Mouse (Mus musculus) embryonic facial prominence, embryonic 13.5 days (tissue): ENCODE data around the gene Armh3. TPM values are rescaled to one million over a fixed set of nuclear protein-coding genes. Genes with fewer than 3 reads are reported as not detected.

Experiments used
- ATAC-seq: fragments of 200-750 bp; cut with Nextera tagmentation; 2 replicates; pipeline ENCODE4 v1.8.0; 2017; ENCODE audit warnings: low read depth; ENCODE audit not compliant: insufficient number of reproducible peaks, insufficient read depth, low FRiP score, low TSS enrichment
- H3K27ac ChIP-seq: fragments of 300-500 bp; sonication (generic); 2 replicates; pipeline ENCODE4 v1.5.1; 2015; ENCODE audit warnings: moderate library complexity, mild to moderate bottlenecking, inconsistent platforms
- H3K27me3 ChIP-seq: fragments of 300-500 bp; sonication (generic); 2 replicates; pipeline ENCODE4 v1.6.1; 2015; ENCODE audit warnings: mild to moderate bottlenecking, inconsistent platforms
- H3K36me3 ChIP-seq: fragments of 300-500 bp; sonication (generic); 2 replicates; pipeline ENCODE4 v1.6.1; 2015; ENCODE audit warnings: mild to moderate bottlenecking, inconsistent platforms
- H3K4me1 ChIP-seq: fragments of 300-500 bp; sonication (generic); 2 replicates; pipeline ENCODE4 v1.6.1; 2015; ENCODE audit warnings: inconsistent platforms
- H3K4me2 ChIP-seq: fragments of 300-500 bp; sonication (generic); 2 replicates; pipeline ENCODE4 v1.6.1; 2015; ENCODE audit warnings: moderate library complexity, mild to moderate bottlenecking, inconsistent platforms
- H3K4me3 ChIP-seq: fragments of 300-500 bp; sonication (generic); 2 replicates; pipeline ENCODE4 v1.5.1; 2015; ENCODE audit warnings: mild to moderate bottlenecking, inconsistent platforms
- H3K9ac ChIP-seq: fragments of 300-500 bp; sonication (generic); 2 replicates; pipeline ENCODE4 v1.6.1; 2015; ENCODE audit warnings: mild to moderate bottlenecking, inconsistent platforms
- H3K9me3 ChIP-seq: fragments of 300-500 bp; sonication (generic); 2 replicates; pipeline ENCODE4 v1.6.1; 2016; ENCODE audit warnings: inconsistent platforms
- WGBS: fragments of 180-500 bp; shearing (Covaris S2); methylation state at CpG from one replicate; pipeline ENCODE4 v1.1.7; 2015; ENCODE audit warnings: mixed read lengths; 5-methylcytosine and 5-hydroxymethylcytosine counted together
- polyA plus RNA-seq: library from polyadenylated mRNA; unstranded; fragments of >200 nt; fragmentation: Nextera tagmentation; extraction: Ambion mirVana; gene quantifications from 2 replicates; pipeline ENCODE4 v1.2.1, GENCODE M21; 2015

The Armh3 gene
- polyA plus RNA-seq: 22.3 TPM in 2 replicates

DNA sequence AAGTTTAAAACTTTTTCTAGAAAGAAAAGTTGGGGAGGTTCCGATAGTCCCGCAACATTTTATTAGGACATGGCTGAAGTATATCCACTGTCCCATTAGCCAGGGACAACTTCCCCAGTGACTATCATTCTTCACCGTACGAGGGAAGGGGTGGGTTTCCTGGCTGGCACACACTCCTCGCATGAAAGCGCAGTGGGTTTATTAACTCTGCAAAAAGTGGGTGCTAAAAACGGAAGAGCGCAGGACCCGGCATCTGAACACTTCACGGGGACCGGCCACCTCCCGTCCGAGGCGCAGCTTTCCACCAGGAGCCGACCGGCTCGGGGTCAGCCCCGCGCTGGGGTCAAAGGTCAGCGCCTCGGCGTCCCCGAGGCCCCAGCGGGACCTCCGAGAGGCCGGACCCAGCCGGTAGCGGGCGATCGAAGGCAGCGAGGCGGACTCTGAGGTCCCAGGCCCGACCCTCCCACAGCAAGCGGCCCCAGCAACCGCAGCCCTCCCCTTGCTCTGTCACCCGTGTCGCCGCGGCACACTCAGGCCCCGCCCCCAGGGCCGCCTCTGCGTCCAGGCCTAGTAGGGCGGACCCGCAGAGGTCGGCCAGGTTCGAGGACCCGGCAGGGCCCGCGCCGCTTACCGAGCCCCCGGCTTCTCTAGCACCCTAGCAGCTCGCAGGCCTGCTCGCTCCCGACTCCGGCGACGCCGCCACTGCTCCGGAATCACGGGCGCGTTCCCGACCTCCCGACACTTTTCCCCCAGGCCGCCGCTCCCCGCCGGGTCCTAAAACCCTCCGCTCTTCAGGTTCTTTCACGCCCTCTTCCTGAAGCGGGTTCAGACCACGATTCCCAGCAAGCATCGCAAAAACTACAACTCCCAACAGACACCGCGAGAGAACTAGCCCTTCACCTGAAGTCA is at the start of gene Armh3:
TSS of gene Armh3 (minus strand) at position 704 of the 909 bp plus-strand sequence.
- 1% methylated on average over 68 of the region's 76 CpGs for WGBS

GRCm38 (mm10) chr19:46047426-46047825 is 49.1 kb upstream of the Armh3 start:
- Histone ChIP-seq H3K4me2 (no peak overlapping the region), H3K27ac (no peak overlapping the region), H3K9ac (no peak overlapping the region), H3K4me3 (no peak overlapping the region), H3K27me3 (no peaks in the 10 kb centered on the region), H3K9me3 (no peaks in the 10 kb centered on the region), H3K36me3 (no peaks in the 10 kb centered on the region), H3K4me1 (peaks cover 36% of the 10 kb centered on the region)
- WGBS: 20% methylated on average over 2 of the region's 2 CpGs
- ATAC-seq: no peak

More for the DNA sequence above, at the start of gene Armh3:
- peak; percentile 92 for ATAC-seq
- peaks cover 14% of the 10 kb centered on the region for H3K4me1 ChIP-seq
- peak within 1 kb of the TSS; percentile 95 for H3K27ac ChIP-seq
- H3K27me3 ChIP-seq: no peaks in the 10 kb centered on the region
- peak within 1 kb of the TSS; percentile 66 for H3K4me2 ChIP-seq
- H3K9me3 ChIP-seq: peaks cover 3% of the 10 kb centered on the region; the same call in 1 of the 2 replicates
- H3K4me3 ChIP-seq: peak within 1 kb of the TSS; percentile 89
- H3K36me3 ChIP-seq: peaks cover 15% of the 10 kb centered on the region
- peak within 1 kb of the TSS; percentile 92 for H3K9ac ChIP-seq

DNA sequence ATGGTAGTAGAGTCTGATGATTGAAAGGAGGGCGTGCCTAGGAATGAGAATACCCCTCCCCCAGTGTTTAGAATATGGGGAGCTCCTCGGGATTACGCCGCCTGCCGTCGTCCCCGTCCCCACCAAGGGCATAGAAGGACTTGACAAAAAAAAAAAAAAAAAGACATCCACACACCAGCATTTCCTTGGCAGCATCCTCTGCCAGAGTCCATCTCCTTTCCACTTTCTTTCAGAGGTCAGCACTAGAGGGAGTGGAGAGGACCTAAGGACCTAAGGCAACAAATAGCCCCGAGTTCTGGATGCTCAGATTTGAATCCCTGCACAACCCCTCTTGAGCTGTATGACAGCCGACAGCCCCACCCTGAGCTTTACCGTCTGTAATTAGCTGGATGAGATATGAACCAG is 48.3 kb upstream of the Armh3 start:
- no peak for ATAC-seq
- Histone ChIP-seq H3K4me2 (peak overlapping the region; percentile 93), H3K9ac (0 out of 2 replicates have a peak overlapping the region, but pooled peaks have one; percentile 98), H3K4me1 (peaks cover 44% of the 10 kb centered on the region), H3K9me3 (no peaks in the 10 kb centered on the region), H3K36me3 (no peaks in the 10 kb centered on the region), H3K27ac (peak overlapping the region; percentile 99), H3K27me3 (no peaks in the 10 kb centered on the region), H3K4me3 (peak overlapping the region; percentile 97; the same call in 1 of the 2 replicates)
- WGBS: 5% methylated on average over 10 of the region's 10 CpGs

DNA sequence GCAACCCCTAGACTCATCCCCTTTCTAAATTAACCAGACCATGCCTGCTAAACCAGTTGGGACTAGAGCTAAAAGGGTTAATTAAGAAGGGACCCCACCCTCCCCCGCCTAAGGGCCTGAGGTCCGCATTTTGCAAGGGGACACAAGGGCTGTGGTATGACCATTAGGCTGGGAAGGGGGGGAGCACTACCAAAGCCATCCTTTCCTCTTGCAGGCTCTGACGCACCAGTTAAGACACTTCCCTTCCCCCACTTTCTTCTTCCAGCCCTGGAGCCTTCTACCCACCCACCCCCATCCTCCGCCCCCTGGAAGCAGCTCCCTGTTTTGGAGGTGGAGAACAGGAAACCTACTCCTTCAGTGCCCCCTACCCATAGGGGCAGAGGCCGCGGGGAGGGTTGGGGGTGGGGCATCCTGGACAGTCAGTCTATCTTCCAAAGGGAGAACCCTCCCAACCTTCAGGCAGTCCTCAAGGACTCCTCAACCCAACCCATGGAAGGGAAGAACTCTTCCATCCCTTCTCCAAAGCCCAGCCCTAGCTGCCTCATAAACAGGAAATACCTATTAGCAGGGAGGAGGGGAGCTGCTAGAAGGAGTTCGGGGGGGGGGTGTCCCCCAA is 47.5 kb upstream of the Armh3 start:
- no peaks in the 10 kb centered on the region for H3K36me3 ChIP-seq
- H3K4me2 ChIP-seq: peak overlapping the region; percentile 93
- H3K9me3 ChIP-seq: no peaks in the 10 kb centered on the region
- peak; percentile 29; the same call in 1 of the 2 replicates for ATAC-seq
- H3K4me1 ChIP-seq: peaks cover 53% of the 10 kb centered on the region
- no peaks in the 10 kb centered on the region for H3K27me3 ChIP-seq
- peak overlapping the region; percentile 98 for H3K9ac ChIP-seq
- under 1% methylated on average over 7 of the region's 7 CpGs for WGBS
- peak overlapping the region; percentile 99 for H3K27ac ChIP-seq
- peak overlapping the region; percentile 97 for H3K4me3 ChIP-seq

- Histone ChIP-seq H3K4me1 (peaks cover 58% of the 10 kb centered on the region), H3K36me3 (no peaks in the 10 kb centered on the region), H3K4me2 (peak within 1 kb of the TSS; percentile 93), H3K9ac (peak within 1 kb of the TSS; percentile 98), H3K27ac (peak within 1 kb of the TSS; percentile 99), H3K9me3 (no peaks in the 10 kb centered on the region), H3K4me3 (peak within 1 kb of the TSS; percentile 97), H3K27me3 (no peaks in the 10 kb centered on the region)
- peak; percentile 66 for ATAC-seq
- WGBS: under 1% methylated on average over 74 of the region's 84 CpGs
These were observed 46.9 kb upstream of the Armh3 start, which contains the start of gene Ldb1 for GRCm38 (mm10) chr19:46044993-46045695. Gene Ldb1, minus strand, starts transcription at chr19:46045214.

DNA sequence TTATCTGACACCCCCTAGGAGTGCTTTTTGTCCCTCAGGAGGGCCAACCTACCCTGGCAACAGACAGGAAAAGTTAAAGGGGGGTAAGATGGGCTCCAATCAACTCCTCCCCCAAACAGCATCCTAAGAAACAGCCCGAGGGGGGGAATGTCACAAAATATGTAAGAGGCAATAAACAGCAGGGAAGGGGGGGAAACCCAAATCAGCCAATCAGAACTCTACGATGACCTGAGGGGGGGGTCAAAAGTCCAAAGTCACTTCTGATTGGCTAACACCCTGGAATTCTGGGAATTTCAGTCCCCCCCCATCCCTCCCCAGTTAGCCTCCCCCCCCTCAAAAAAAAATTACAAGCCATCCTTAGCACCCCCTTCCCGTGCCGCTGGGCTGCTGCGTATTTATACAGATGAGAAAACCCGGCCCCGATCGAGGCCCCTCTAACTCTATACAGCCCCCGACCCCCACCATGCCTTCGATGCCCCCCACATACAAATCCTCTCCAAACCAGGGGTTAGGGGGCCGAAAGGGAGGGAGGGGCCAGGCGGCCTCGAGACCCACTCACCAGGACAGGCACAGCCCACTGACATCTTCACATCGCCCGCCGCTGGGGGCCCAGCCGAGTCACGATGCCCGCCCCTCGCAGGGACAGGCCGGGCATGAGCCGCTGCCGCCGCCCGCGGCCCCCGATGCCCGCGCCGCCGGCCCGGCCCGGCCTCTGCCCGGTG is 46.1 kb upstream of the Armh3 start, which contains the start of gene Pprc1:
TSS of gene Pprc1 (plus strand) at position 616 of the 722 bp plus-strand sequence.
- peak within 1 kb of the TSS; percentile 93 for H3K4me2 ChIP-seq
- peaks cover 64% of the 10 kb centered on the region for H3K4me1 ChIP-seq
- no peak for ATAC-seq
- 2% methylated on average over 34 of the region's 34 CpGs for WGBS
- peak within 1 kb of the TSS; percentile 99 for H3K27ac ChIP-seq
- no peaks in the 10 kb centered on the region for H3K36me3 ChIP-seq
- peak within 1 kb of the TSS; percentile 97 for H3K4me3 ChIP-seq
- H3K27me3 ChIP-seq: no peaks in the 10 kb centered on the region
- H3K9ac ChIP-seq: peak within 1 kb of the TSS; percentile 98
- H3K9me3 ChIP-seq: no peaks in the 10 kb centered on the region

GRCm38 (mm10) chr19:46043380-46043779 is 45.1 kb upstream of the Armh3 start:
- peaks cover 64% of the 10 kb centered on the region for H3K4me1 ChIP-seq
- ATAC-seq: no peak
- WGBS: 58% methylated on average over 7 of the region's 7 CpGs

GRCm38 (mm10) chr19:46042476-46043011 is 44.3 kb upstream of the Armh3 start:
- H3K9me3 ChIP-seq: no peaks in the 10 kb centered on the region

More at GRCm38 (mm10) chr19:46043380-46043779, 45.1 kb upstream of the Armh3 start:
- H3K36me3 ChIP-seq: no peaks in the 10 kb centered on the region
- H3K4me3 ChIP-seq: peak overlapping the region; percentile 97
- peak overlapping the region; percentile 93 for H3K4me2 ChIP-seq
- H3K27ac ChIP-seq: peak overlapping the region; percentile 99
- no peaks in the 10 kb centered on the region for H3K9me3 ChIP-seq
- H3K9ac ChIP-seq: peak overlapping the region; percentile 98
- no peaks in the 10 kb centered on the region for H3K27me3 ChIP-seq

GRCm38 (mm10) chr19:46041933-46042475 is 43.7 kb upstream of the Armh3 start:
- Histone ChIP-seq H3K4me3 (peak overlapping the region; percentile 97), H3K9me3 (no peaks in the 10 kb centered on the region), H3K36me3 (no peaks in the 10 kb centered on the region), H3K27me3 (no peaks in the 10 kb centered on the region), H3K4me1 (peaks cover 72% of the 10 kb centered on the region), H3K9ac (peak overlapping the region; percentile 98), H3K27ac (peak overlapping the region; percentile 99), H3K4me2 (peak overlapping the region; percentile 93)
- ATAC-seq: peak; percentile 39
- 1% methylated on average over 13 of the region's 14 CpGs for WGBS

More at GRCm38 (mm10) chr19:46042476-46043011, 44.3 kb upstream of the Armh3 start:
- Histone ChIP-seq H3K9ac (peak overlapping the region; percentile 98), H3K4me1 (peaks cover 69% of the 10 kb centered on the region), H3K4me2 (peak overlapping the region; percentile 93), H3K36me3 (no peaks in the 10 kb centered on the region), H3K4me3 (peak overlapping the region; percentile 97), H3K27ac (peak overlapping the region; percentile 99), H3K27me3 (no peaks in the 10 kb centered on the region)
- 3% methylated on average over 6 of the region's 6 CpGs for WGBS
- ATAC-seq: peak; percentile 33; the same call in 1 of the 2 replicates

GRCm38 (mm10) chr19:46041299-46041932 is 43.1 kb upstream of the Armh3 start:
- Histone ChIP-seq H3K9ac (peak overlapping the region; percentile 98), H3K27me3 (no peaks in the 10 kb centered on the region), H3K4me3 (peak overlapping the region; percentile 97), H3K36me3 (peaks cover 3% of the 10 kb centered on the region), H3K9me3 (no peaks in the 10 kb centered on the region), H3K27ac (peak overlapping the region; percentile 99), H3K4me2 (peak overlapping the region; percentile 93), H3K4me1 (peaks cover 72% of the 10 kb centered on the region)
- peak; percentile 0; the same call in 1 of the 2 replicates for ATAC-seq
- 13% methylated on average over 7 of the region's 7 CpGs for WGBS
